Mouse (Mus musculus) heart, postnatal 36 days (tissue): Measurements from ENCODE around the gene 2310034G01Rik. TPM values are rescaled to one million over a fixed set of nuclear protein-coding genes. Genes with fewer than 3 reads are reported as not detected.

Experiments
- DNase-seq, 2 experiments: peaks; one replicate each; pipeline ENCODE4 v3.0.0; 2021 to 2022
- intact Hi-C: fragments of 180-260 bp; cut with DNase I; formaldehyde crosslinking; loops from one replicate; pipeline ENCODE4 v1.15.1; 2025
- total RNA-seq, 2 experiments: library from RNA; stranded (reverse); gene quantifications; 2 replicates each; pipeline ENCODE4 v1.2.3; 2021

The 2310034G01Rik gene
- total RNA-seq, 2 experiments from 2014 or later: 0.33 to 0.50 TPM

- intact Hi-C loops: no loop called here
- DNase-seq: no peak
Observed at GRCm38 (mm10) chr19:46331326-46331725, 18.8 kb downstream of the 2310034G01Rik start.

- no peak for DNase-seq
- intact Hi-C loops: no loop called here
Observed at GRCm38 (mm10) chr19:46330696-46331095, 19.4 kb downstream of the 2310034G01Rik start.

- DNase-seq: peak; percentile 82 to 83
Observed at GRCm38 (mm10) chr19:46329951-46330350, 20.2 kb downstream of the 2310034G01Rik start.

DNA sequence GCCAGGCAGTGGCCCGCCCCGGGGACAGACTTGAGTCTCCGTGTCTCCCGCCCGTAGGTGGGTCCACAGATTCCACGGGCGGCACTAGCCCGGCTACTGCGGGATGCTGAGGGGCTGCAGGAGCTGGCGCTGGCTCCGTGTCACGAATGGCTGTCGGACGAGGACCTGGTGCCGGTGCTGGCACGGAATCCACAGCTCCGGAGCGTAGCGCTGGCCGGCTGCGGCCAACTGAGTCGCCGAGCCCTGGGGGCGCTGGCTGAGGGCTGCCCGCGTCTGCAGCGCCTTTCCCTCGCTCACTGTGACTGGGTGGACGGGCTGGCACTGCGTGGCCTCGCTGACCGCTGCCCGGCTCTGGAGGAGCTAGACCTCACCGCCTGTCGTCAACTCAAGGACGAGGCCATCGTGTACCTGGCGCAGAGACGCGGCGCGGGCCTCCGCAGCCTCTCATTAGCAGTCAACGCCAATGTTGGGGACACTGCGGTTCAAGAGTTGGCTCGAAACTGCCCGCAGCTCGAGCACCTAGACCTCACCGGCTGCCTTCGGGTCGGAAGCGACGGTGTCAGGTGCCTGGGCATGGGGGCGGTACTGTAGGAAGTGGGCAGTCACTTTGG, 21.0 kb downstream of the 2310034G01Rik start:
- intact Hi-C loops: loop anchor here (2.0 kb wide), 1 partner anchor 250 kb away; no protein-coding TSS in a partner anchor
- no peak for DNase-seq

More at GRCm38 (mm10) chr19:46329951-46330350, 20.2 kb downstream of the 2310034G01Rik start:
- intact Hi-C loops: loop anchor here (2.0 kb wide), 1 partner anchor 251 kb away; no protein-coding TSS in a partner anchor

GRCm38 (mm10) chr19:46328081-46329030, 21.7 kb downstream of the 2310034G01Rik start, which contains the start of gene Fbxl15:
TSS of gene Fbxl15 (plus strand) at chr19:46328184.
- intact Hi-C loops: loop anchor here (1.0 to 2.0 kb wide), 2 partner anchors 24 to 250 kb away; partner anchors contain the start of gene Nfkb2
- DNase-seq: peak; percentile 90 to 97

DNA sequence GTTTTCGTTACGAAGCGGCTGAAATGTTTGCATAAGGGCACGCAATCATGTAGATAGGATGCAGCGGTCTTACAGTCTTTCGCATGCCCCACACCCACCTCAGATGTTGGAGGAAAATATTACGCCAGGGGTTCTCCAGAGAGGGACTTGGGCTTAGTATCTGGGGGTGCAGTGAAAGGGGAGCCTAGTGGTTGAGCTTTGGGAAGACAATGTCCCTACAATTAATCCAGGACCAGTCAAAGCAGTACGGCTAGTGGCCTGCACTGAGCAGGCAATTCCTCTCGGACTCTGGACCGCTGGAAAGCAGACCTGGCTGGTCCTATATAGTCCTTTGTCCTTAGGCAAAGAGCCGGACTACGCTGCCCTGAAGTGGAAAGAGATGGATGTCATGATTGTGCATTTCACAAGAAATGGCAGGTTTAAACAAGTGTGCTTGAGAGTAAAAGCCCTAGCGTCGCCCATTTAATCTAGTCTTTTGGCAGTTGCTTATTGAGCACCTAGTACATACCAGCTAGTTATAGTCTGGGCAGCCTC, 22.5 kb downstream of the 2310034G01Rik start:
- DNase-seq: no peak
- intact Hi-C loops: loop anchor here (1.0 to 2.0 kb wide), 2 partner anchors 23 to 249 kb away; partner anchors contain the start of gene Nfkb2

- peak; percentile 55 to 63 for DNase-seq
- intact Hi-C loops: no loop called here
Observed at GRCm38 (mm10) chr19:46326756-46327305, 23.3 kb downstream of the 2310034G01Rik start, which contains the start of gene Psd. TSS of gene Psd (minus strand) at chr19:46327156.

- DNase-seq: no peak
- intact Hi-C loops: no loop called here
Observed at GRCm38 (mm10) chr19:46326019-46326755, 23.9 kb downstream of the 2310034G01Rik start.

DNA sequence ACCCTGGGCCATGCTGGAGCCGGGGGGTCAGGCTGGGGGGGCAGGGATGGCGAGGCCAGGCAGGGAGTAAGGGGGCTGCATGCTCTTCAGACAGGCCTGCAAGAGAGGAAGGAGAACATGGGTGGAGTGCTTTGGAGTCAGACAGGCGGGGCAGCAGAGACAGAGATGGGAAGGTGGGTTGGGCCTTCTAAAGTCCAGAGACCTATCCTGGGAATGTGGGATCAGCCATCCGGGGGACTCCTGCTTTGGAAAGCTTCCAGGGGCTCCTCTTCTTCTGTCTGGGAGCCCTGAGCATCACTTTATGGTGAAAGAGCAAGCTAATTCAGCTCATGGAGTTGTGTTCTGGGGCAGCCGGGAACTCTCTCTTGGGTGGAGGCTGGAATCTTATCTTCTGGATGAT, 25.2 kb downstream of the 2310034G01Rik start:
- DNase-seq: no peak
- intact Hi-C loops: no loop called here

GRCm38 (mm10) chr19:46324366-46324765, 25.7 kb downstream of the 2310034G01Rik start:
- intact Hi-C loops: no loop called here
- DNase-seq: no peak

DNA sequence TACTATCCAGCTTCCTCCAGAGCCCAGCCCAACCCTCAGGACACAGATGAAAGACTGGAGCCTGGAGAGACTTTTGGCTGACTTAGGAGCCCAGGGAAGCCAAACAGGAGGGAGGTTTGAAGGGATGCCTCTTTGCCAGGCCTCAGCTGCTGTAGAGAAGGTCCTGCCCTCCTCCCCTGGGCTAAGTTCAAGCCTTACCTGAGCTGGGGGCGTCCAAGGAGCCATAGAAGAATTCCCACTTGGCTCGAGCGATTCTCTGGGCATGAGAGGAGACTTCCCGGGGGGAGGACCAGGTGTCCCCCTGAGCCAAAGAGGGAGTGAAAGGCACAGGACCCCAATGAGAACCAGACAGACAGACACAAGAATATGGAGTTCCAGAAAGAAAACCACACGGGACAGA, 26.4 kb downstream of the 2310034G01Rik start:
- no peak for DNase-seq
- intact Hi-C loops: no loop called here

- intact Hi-C loops: no loop called here
- DNase-seq: no peak
Observed at GRCm38 (mm10) chr19:46322996-46323572, 27.0 kb downstream of the 2310034G01Rik start.

GRCm38 (mm10) chr19:46322144-46322995, 27.7 kb downstream of the 2310034G01Rik start:
- intact Hi-C loops: no loop called here
- DNase-seq: no peak

GRCm38 (mm10) chr19:46321101-46321943, 28.8 kb downstream of the 2310034G01Rik start:
- intact Hi-C loops: no loop called here
- DNase-seq: no peak

DNA sequence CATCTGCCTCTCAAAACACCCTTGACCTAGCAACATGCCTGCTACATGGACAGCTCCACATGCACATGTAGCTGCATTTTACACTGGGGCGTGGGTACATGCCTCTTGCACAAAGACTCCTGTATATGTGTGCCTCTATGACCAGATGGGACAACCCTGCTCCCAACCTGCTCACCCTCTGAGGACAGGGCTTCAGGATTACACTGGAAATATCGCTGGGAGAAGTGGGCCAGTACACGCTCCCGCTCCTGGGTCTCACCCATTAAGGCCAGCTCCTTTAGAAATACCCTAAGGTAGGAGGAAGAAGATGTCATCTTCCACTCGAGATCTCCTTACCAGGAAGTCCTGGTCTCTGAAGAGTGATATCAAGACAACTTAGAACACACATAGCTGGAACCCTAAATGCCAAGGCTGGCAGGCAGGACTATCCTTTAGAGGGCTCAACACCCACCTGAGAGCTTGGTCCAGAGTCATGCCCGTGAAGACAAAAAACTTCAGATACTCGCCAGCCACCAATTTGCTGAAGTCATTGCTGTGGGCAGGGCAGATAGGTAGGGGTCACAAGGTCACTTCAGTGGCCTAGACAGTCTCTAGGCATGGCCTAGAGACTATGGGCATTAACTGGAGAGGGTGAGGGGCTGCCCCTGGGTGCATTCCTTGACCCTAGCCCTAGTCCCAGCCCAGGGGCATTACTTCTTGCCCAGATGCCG, 29.9 kb downstream of the 2310034G01Rik start:
- intact Hi-C loops: no loop called here
- DNase-seq: no peak

DNA sequence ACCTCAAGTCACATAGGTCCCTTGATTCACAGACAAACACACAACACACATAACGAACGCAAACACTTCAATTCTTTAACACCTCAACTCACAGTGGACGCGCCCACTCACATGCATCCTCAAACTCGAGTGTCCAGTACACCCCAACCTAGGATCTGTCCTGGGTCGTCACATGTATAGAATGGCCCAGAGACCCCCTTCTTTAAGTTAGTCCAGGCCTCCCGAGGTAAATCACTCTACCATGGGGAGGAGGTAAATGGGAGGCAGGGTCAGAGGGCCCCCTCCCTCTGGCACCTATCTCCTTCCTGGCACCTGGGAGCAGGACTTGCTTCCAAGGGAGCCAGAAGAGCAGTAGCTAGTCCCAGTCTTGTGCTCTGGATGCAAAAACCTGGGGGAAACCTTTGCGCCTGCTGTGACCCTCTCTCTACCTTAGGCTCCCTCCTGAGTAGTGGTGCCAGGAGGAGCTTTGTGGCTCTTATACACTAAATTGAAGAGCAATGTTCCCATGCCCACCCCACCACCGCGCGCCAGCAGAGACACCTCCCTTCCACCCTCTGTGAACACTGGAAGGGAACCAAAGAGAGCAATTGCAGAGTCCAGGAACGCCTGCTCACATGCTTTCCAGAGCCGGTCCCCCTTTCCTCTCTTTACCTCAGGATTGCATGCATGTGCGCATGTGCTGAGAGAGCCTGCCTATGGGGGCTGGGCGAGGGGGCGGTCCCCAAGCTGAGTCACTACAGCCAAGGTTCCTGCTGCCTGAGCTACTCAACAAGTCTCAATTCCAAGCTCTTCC, 31.3 kb downstream of the 2310034G01Rik start:
- DNase-seq: peak in 1 of 2 experiments; percentile 43

More for the DNA sequence above, 31.3 kb downstream of the 2310034G01Rik start:
- intact Hi-C loops: no loop called here
